Mouse (Mus musculus) stomach, embryonic 15.5 days (tissue): ENCODE results near the gene Ppm1d. TPM values are rescaled to one million over a fixed set of nuclear protein-coding genes. Genes with fewer than 3 reads are reported as not detected.

Experiments used
- ATAC-seq: fragments of 200-750 bp; cut with Nextera tagmentation; 2 replicates; pipeline ENCODE4 v1.8.0; 2017; ENCODE audit warnings: low read depth, moderate number of reproducible peaks, moderate TSS enrichment; ENCODE audit not compliant: insufficient read depth, low FRiP score
- H3K27ac ChIP-seq: fragments of 300-500 bp; sonication (generic); 2 replicates; pipeline ENCODE4 v1.5.1; 2015; ENCODE audit warnings: mild to moderate bottlenecking, inconsistent platforms
- H3K27me3 ChIP-seq: fragments of 300-500 bp; sonication (generic); replicated peaks from 2 replicates; pipeline ENCODE4 v1.6.1; 2015; ENCODE audit warnings: inconsistent platforms
- H3K36me3 ChIP-seq: fragments of 300-500 bp; sonication (generic); 2 replicates; pipeline ENCODE4 v1.6.1; 2015; ENCODE audit warnings: inconsistent platforms
- H3K4me1 ChIP-seq: fragments of 300-500 bp; sonication (generic); 2 replicates; pipeline ENCODE4 v1.6.1; 2015; ENCODE audit warnings: inconsistent platforms
- H3K4me2 ChIP-seq: fragments of 300-500 bp; sonication (generic); 2 replicates; pipeline ENCODE4 v1.6.1; 2015; ENCODE audit warnings: mild to moderate bottlenecking, inconsistent platforms
- H3K4me3 ChIP-seq: fragments of 300-500 bp; sonication (generic); replicated peaks from 2 replicates; pipeline ENCODE4 v1.5.1; 2015; ENCODE audit warnings: inconsistent platforms
- H3K9ac ChIP-seq: fragments of 300-500 bp; sonication (generic); 2 replicates; pipeline ENCODE4 v1.6.1; 2015; ENCODE audit warnings: inconsistent platforms
- H3K9me3 ChIP-seq: fragments of 300-500 bp; sonication (generic); 2 replicates; pipeline ENCODE4 v1.6.1; 2016; ENCODE audit warnings: inconsistent platforms
- WGBS: fragments of 180-500 bp; shearing (Covaris S2); methylation state at CpG from one replicate; pipeline ENCODE4 v1.1.7; 2015; 5-methylcytosine and 5-hydroxymethylcytosine counted together
- polyA plus RNA-seq: library from polyadenylated mRNA; unstranded; fragments of >200 nt; fragmentation: Nextera tagmentation; extraction: Ambion mirVana; gene quantifications from 2 replicates; pipeline ENCODE4 v1.2.1, GENCODE M21; 2015

The Ppm1d gene
- polyA plus RNA-seq, 1 experiment from 2014 or later: 15.1 TPM

- 86% methylated on average over 6 of the region's 6 CpGs for WGBS
- Histone ChIP-seq H3K9ac (no peak overlapping the region), H3K4me1 (no peaks in the 10 kb centered on the region), H3K4me2 (no peak overlapping the region), H3K4me3 (no peak overlapping the region), H3K36me3 (peaks cover 20% of the 10 kb centered on the region), H3K27ac (no peak overlapping the region), H3K27me3 (no peaks in the 10 kb centered on the region), H3K9me3 (no peaks in the 10 kb centered on the region)
- peak; percentile 86; the same call in 1 of the 2 replicates for ATAC-seq
Measured at GRCm38 (mm10) chr11:85339173-85339831, 28.3 kb downstream of the Ppm1d start.

GRCm38 (mm10) chr11:85340070-85340616 lies 29.1 kb downstream of the Ppm1d start:
- WGBS: 75% methylated on average over 7 of the region's 7 CpGs
- Histone ChIP-seq H3K4me2 (no peak overlapping the region), H3K27ac (no peak overlapping the region), H3K9me3 (no peaks in the 10 kb centered on the region), H3K36me3 (peaks cover 17% of the 10 kb centered on the region; the same call in 1 of the 2 replicates), H3K9ac (no peak overlapping the region), H3K27me3 (no peaks in the 10 kb centered on the region), H3K4me3 (no peak overlapping the region), H3K4me1 (no peaks in the 10 kb centered on the region)
- ATAC-seq: 0 out of 2 replicates have a peak, but pooled peaks have one; percentile 33

- no peaks in the 10 kb centered on the region for H3K27me3 ChIP-seq
- H3K27ac ChIP-seq: peak within 1 kb of the TSS; percentile 60; the same call in 1 of the 2 replicates
- peak within 1 kb of the TSS; percentile 73 for H3K4me2 ChIP-seq
- H3K4me1 ChIP-seq: 0 out of 2 replicates have a peak, but pooled peaks cover 6% of the 10 kb centered on the region
- H3K36me3 ChIP-seq: no peaks in the 10 kb centered on the region
- no peaks in the 10 kb centered on the region for H3K9me3 ChIP-seq
- peak within 1 kb of the TSS; percentile 73 for H3K9ac ChIP-seq
- WGBS: under 1% methylated on average over 47 of the region's 47 CpGs
- H3K4me3 ChIP-seq: peak within 1 kb of the TSS; percentile 73
- peak; percentile 99 for ATAC-seq
Measured at GRCm38 (mm10) chr11:85352539-85353380, 41.7 kb downstream of the Ppm1d start, which contains the start of gene Bcas3. Gene Bcas3, plus strand, starts transcription at chr11:85353167.

- Histone ChIP-seq H3K27me3 (no peaks in the 10 kb centered on the region), H3K36me3 (no peaks in the 10 kb centered on the region), H3K9ac (no peak overlapping the region; the same call in 1 of the 2 replicates), H3K4me3 (peak overlapping the region; percentile 73), H3K4me2 (peak overlapping the region; percentile 73), H3K27ac (no peak overlapping the region), H3K4me1 (0 out of 2 replicates have a peak, but pooled peaks cover 6% of the 10 kb centered on the region), H3K9me3 (no peaks in the 10 kb centered on the region)
- WGBS: 52% methylated on average over 4 of the region's 4 CpGs
- no peak for ATAC-seq
Measured at GRCm38 (mm10) chr11:85353819-85354218, 42.8 kb downstream of the Ppm1d start.

DNA sequence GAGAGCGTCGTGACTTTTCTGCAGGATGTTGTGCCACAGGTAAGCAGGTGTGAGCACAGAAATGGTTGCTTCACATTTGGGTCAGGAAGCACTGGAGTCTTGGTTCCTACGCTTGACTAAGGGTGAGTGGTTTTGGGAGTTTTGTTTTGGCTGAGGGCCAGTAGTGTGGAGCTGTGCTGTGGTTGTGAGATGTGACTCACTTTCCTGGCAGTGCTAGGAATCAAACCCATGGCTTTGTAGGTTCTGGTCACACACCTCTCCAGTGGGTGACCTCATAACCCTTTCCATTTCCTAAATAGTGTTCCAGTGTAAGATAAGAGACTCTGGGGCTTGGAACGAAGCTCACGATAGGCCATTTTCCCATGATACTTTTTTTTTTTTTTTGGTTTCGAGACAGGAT lies 48.6 kb downstream of the Ppm1d start:
- no peak for ATAC-seq
- H3K4me3 ChIP-seq: no peak overlapping the region
- H3K27ac ChIP-seq: no peak overlapping the region
- no peak overlapping the region for H3K4me2 ChIP-seq
- no peaks in the 10 kb centered on the region for H3K4me1 ChIP-seq
- H3K36me3 ChIP-seq: 0 out of 2 replicates have a peak, but pooled peaks cover 3% of the 10 kb centered on the region
- H3K27me3 ChIP-seq: no peaks in the 10 kb centered on the region
- H3K9ac ChIP-seq: no peak overlapping the region
- no peaks in the 10 kb centered on the region for H3K9me3 ChIP-seq
- WGBS: 91% methylated on average over 6 of the region's 6 CpGs

GRCm38 (mm10) chr11:85361621-85362020 lies 50.6 kb downstream of the Ppm1d start:
- Histone ChIP-seq H3K4me1 (no peaks in the 10 kb centered on the region), H3K9ac (no peak overlapping the region), H3K4me3 (no peak overlapping the region), H3K9me3 (no peaks in the 10 kb centered on the region), H3K36me3 (0 out of 2 replicates have a peak, but pooled peaks cover 3% of the 10 kb centered on the region), H3K4me2 (no peak overlapping the region), H3K27me3 (no peaks in the 10 kb centered on the region), H3K27ac (no peak overlapping the region)
- WGBS: 88% methylated on average over 8 of the region's 8 CpGs
- ATAC-seq: no peak

DNA sequence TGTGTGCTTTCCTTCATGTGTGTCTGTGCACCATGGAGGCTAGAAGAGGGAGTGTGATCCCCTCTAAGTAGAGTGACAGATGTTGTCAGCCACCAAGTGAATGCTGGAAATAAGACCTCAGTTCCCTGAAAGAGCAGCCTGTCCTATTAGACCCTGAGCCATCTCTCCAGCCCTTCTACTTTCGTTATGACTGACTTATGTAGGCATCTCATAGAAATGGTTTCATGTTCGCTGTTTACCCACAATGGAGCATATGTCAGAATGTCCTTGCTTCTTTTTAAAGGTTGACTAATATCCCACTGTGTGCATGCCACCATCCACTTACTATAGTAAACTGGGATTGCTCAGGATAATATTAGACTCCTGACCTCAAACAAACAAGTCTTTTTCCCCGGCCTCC lies 55.1 kb downstream of the Ppm1d start:
- H3K27me3 ChIP-seq: no peaks in the 10 kb centered on the region
- no peak overlapping the region for H3K4me2 ChIP-seq
- 0 out of 2 replicates have a peak, but pooled peaks cover 3% of the 10 kb centered on the region for H3K36me3 ChIP-seq
- WGBS: 88% methylated on average over 3 of the region's 3 CpGs
- no peak overlapping the region for H3K27ac ChIP-seq
- no peak overlapping the region for H3K9ac ChIP-seq
- H3K4me3 ChIP-seq: no peak overlapping the region
- ATAC-seq: no peak
- H3K4me1 ChIP-seq: no peaks in the 10 kb centered on the region
- no peaks in the 10 kb centered on the region for H3K9me3 ChIP-seq

DNA sequence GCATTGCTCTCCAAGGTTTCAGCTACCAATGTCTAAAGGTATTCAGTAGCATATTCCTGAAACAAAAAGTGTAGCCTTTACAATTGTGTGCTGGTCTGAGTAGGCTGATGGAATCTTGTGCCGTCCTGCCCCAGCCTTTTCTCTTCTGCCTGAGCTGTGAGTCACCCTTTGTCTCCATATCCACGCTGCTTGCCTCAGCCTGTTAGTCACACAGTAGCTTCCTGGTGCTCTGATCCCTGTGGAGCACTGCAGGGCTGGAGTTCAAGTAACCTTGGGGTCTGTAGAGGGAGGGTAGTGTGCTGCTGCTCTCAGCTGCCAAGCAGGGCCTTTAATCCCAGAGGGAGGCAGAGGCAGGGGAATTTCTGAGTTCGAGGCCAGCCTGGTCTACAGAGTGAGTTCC lies 56.8 kb downstream of the Ppm1d start:
- Histone ChIP-seq H3K27me3 (no peaks in the 10 kb centered on the region), H3K4me2 (no peak overlapping the region), H3K27ac (0 out of 2 replicates have a peak overlapping the region, but pooled peaks have one; percentile 26), H3K4me1 (no peaks in the 10 kb centered on the region), H3K9me3 (no peaks in the 10 kb centered on the region), H3K9ac (no peak overlapping the region), H3K4me3 (no peak overlapping the region), H3K36me3 (0 out of 2 replicates have a peak, but pooled peaks cover 6% of the 10 kb centered on the region)
- 81% methylated on average over 3 of the region's 3 CpGs for WGBS
- ATAC-seq: peak; percentile 53; the same call in 1 of the 2 replicates

DNA sequence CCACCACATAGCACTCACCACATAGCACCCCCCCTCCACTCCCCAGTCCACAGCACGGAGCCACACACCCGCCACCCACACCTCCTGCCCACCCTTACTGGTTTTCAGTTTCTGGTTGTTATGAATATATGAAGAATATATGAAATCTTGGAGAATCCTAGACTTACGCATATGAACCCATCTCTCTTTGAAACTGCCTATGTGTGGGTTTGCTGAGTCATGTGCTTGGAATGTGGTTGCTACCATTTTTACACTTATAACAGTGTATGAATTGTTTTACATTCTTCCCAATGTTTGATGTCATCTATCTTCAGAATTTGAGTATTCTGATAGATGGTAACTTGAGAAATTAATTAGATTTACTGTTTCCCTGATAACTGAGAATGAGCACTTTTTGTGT lies 68.0 kb downstream of the Ppm1d start:
- no peak for ATAC-seq
- 83% methylated on average over 3 of the region's 3 CpGs for WGBS
- Histone ChIP-seq H3K4me1 (no peaks in the 10 kb centered on the region), H3K4me3 (no peak overlapping the region), H3K27me3 (no peaks in the 10 kb centered on the region), H3K27ac (no peak overlapping the region), H3K9me3 (no peaks in the 10 kb centered on the region), H3K36me3 (no peaks in the 10 kb centered on the region), H3K9ac (no peak overlapping the region), H3K4me2 (no peak overlapping the region)

DNA sequence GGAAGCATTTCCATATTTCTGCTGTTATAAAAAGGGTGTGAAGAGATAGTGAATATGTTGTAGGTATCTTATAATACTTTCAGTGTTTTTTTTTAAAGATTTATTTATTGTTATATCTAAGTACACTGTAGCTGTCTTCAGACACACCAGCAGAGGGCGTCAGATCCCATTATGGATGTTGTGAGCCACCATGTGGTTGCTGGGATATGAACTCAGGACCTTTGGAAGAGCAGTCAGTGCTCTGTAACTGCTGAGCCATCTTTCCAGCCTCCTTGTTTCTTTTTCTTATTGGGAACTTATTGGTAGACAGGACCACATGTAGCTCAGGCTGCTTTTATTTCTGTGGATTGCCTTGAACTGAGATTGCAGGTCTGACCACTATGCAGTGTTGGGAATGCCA lies 69.0 kb downstream of the Ppm1d start:
- Histone ChIP-seq H3K36me3 (no peaks in the 10 kb centered on the region), H3K4me2 (no peak overlapping the region), H3K9me3 (no peaks in the 10 kb centered on the region), H3K27ac (no peak overlapping the region), H3K9ac (no peak overlapping the region), H3K4me3 (no peak overlapping the region), H3K27me3 (no peaks in the 10 kb centered on the region), H3K4me1 (no peaks in the 10 kb centered on the region)
- ATAC-seq: no peak
- WGBS: 19% methylated on average over 1 of the region's 1 CpGs

GRCm38 (mm10) chr11:85382055-85382454 lies 71.0 kb downstream of the Ppm1d start:
- Histone ChIP-seq H3K27me3 (no peaks in the 10 kb centered on the region), H3K9me3 (no peaks in the 10 kb centered on the region), H3K4me2 (no peak overlapping the region), H3K27ac (no peak overlapping the region), H3K9ac (no peak overlapping the region), H3K4me1 (no peaks in the 10 kb centered on the region), H3K4me3 (no peak overlapping the region), H3K36me3 (no peaks in the 10 kb centered on the region)
- no peak for ATAC-seq
- 10% methylated on average over 4 of the region's 4 CpGs for WGBS
